Mouse (Mus musculus) MEL (cell line): ENCODE results near the gene Srsf6. TPM values are rescaled to one million over a fixed set of nuclear protein-coding genes. Genes with fewer than 3 reads are reported as not detected.

ENCODE experiments used
- DNase-seq: peaks from one replicate; pipeline ENCODE4 v3.0.0; 2011; ENCODE audit warnings: low read depth, low spot score
- H3K27ac ChIP-seq: 2 replicates; pipeline ENCODE4 v1.5.1; 2012; ENCODE audit warnings: low read depth, mild to moderate bottlenecking, control low read depth, low read length, moderate library complexity; ENCODE audit not compliant: control insufficient read depth
- H3K27me3 ChIP-seq, 2 experiments: fragments of 150-350 bp in 1 of 2; sonication (generic) in 1 of 2; 2 replicates each; pipeline ENCODE4 v1.6.1; 2012; ENCODE audit warnings: low read length in 2 of 2, mild to moderate bottlenecking in 2 of 2, improper control_type of control experiment in 1 of 2, moderate library complexity in 1 of 2; ENCODE audit not compliant: insufficient read depth in 2 of 2, control insufficient read depth in 1 of 2
- H3K36me3 ChIP-seq, 2 experiments: 2 replicates each; pipeline ENCODE4 v1.6.1; 2012 to 2014; ENCODE audit warnings: low read length in 2 of 2, improper control_type of control experiment in 1 of 2, inconsistent platforms in 1 of 2, mild to moderate bottlenecking in 1 of 2; ENCODE audit not compliant: insufficient read depth in 2 of 2, control insufficient read depth in 1 of 2
- H3K4me1 ChIP-seq, 2 experiments: fragments of 150-350 bp in 1 of 2; sonication (generic) in 1 of 2; 2 replicates each; pipeline ENCODE4 v1.6.1; 2012; ENCODE audit warnings: low read length in 2 of 2, improper control_type of control experiment in 1 of 2, mild to moderate bottlenecking in 1 of 2; ENCODE audit not compliant: insufficient read depth in 2 of 2, control insufficient read depth in 1 of 2
- H3K4me3 ChIP-seq, 2 experiments: fragments of 150-350 bp in 1 of 2; sonication (generic) in 1 of 2; 2 replicates each; pipeline ENCODE4 v1.5.1; 2012; ENCODE audit warnings: low read depth in 2 of 2, low read length in 2 of 2, mild to moderate bottlenecking in 2 of 2, moderate library complexity in 2 of 2, control low read depth in 1 of 2, improper control_type of control experiment in 1 of 2; ENCODE audit not compliant: control insufficient read depth in 1 of 2, insufficient read depth in 1 of 2
- H3K79me2 ChIP-seq: 2 replicates; pipeline ENCODE4 v1.6.1; 2012; ENCODE audit warnings: mild to moderate bottlenecking, low read length, moderate library complexity; ENCODE audit not compliant: control insufficient read depth, poor library complexity, insufficient read depth
- H3K9ac ChIP-seq: 2 replicates; pipeline ENCODE4 v1.6.1; 2012; ENCODE audit warnings: low read depth, mild to moderate bottlenecking, control low read depth, low read length, moderate library complexity; ENCODE audit not compliant: control insufficient read depth, poor library complexity, severe bottlenecking
- H3K9me3 ChIP-seq: fragments of 150-350 bp; sonication (generic); replicated peaks from 2 replicates; pipeline ENCODE4 v1.6.1; 2012; ENCODE audit warnings: mild to moderate bottlenecking, low read length, improper control_type of control experiment, moderate library complexity; ENCODE audit not compliant: insufficient read depth
- BHLHE40 ChIP-seq: IDR thresholded peaks from 2 replicates; pipeline ENCODE4 v1.6.1; 2012; ENCODE audit warnings: low read depth, mild to moderate bottlenecking, inconsistent platforms, low read length, improper control_type of control experiment, borderline replicate concordance
- CHD2 ChIP-seq: IDR thresholded peaks from 2 replicates; pipeline ENCODE4 v1.6.1; 2011; ENCODE audit warnings: low read length, improper control_type of control experiment
- CTCF ChIP-seq, 3 experiments: IDR thresholded peaks in 2 of 3; conservative IDR thresholded peaks in 1 of 3; 2 replicates each; pipeline ENCODE4 v1.5.1; 2011 to 2012; ENCODE audit warnings: low read length in 3 of 3, low read depth in 2 of 3, mild to moderate bottlenecking in 2 of 3, improper control_type of control experiment in 1 of 3, inconsistent platforms in 1 of 3, mixed read lengths in 1 of 3, moderate library complexity in 1 of 3; ENCODE audit not compliant: control insufficient read depth in 1 of 3, insufficient read depth in 1 of 3, poor library complexity in 1 of 3, severe bottlenecking in 1 of 3
- ELF1 ChIP-seq: IDR thresholded peaks from 2 replicates; pipeline ENCODE4 v1.6.1; 2014; ENCODE audit warnings: low read depth, mild to moderate bottlenecking, inconsistent platforms, low read length, improper control_type of control experiment, moderate library complexity
- EP300 ChIP-seq, 2 experiments: IDR thresholded peaks; 2 replicates each; pipeline ENCODE4 v1.6.1; 2011; ENCODE audit warnings: improper control_type of control experiment in 2 of 2, low read length in 2 of 2, low read depth in 1 of 2, mild to moderate bottlenecking in 1 of 2
- KAT2A ChIP-seq: conservative IDR thresholded peaks from 2 replicates; pipeline ENCODE4 v1.6.1; 2012; ENCODE audit warnings: low read depth, low read length, improper control_type of control experiment, inconsistent platforms
- MAX ChIP-seq: IDR thresholded peaks from 2 replicates; pipeline ENCODE4 v1.6.1; 2011; ENCODE audit warnings: low read length, improper control_type of control experiment
- MXI1 ChIP-seq: IDR thresholded peaks from 2 replicates; pipeline ENCODE4 v1.6.1; 2011; ENCODE audit warnings: mild to moderate bottlenecking, low read depth, low read length, improper control_type of control experiment
- MYB ChIP-seq: IDR thresholded peaks from 2 replicates; pipeline ENCODE4 v1.6.1; 2011; ENCODE audit warnings: mild to moderate bottlenecking, low read depth, low read length, improper control_type of control experiment
- RAD21 ChIP-seq: IDR thresholded peaks from 2 replicates; pipeline ENCODE4 v1.6.1; 2011; ENCODE audit warnings: mild to moderate bottlenecking, low read depth, low read length, improper control_type of control experiment
- RCOR1 ChIP-seq: IDR thresholded peaks from 2 replicates; pipeline ENCODE4 v1.6.1; 2012; ENCODE audit warnings: low read depth, mild to moderate bottlenecking, inconsistent platforms, low read length, improper control_type of control experiment
- SIN3A ChIP-seq: IDR thresholded peaks from 2 replicates; pipeline ENCODE4 v1.6.1; 2012; ENCODE audit warnings: low read length, improper control_type of control experiment, inconsistent platforms
- SMC3 ChIP-seq: IDR thresholded peaks from 2 replicates; pipeline ENCODE4 v1.6.1; 2011; ENCODE audit warnings: low read depth, low read length, improper control_type of control experiment
- USF1 ChIP-seq: IDR thresholded peaks from 2 replicates; pipeline ENCODE4 v1.6.1; 2014; ENCODE audit warnings: low read depth, mild to moderate bottlenecking, inconsistent platforms, low read length, improper control_type of control experiment, moderate library complexity
- ZC3H11A ChIP-seq: IDR thresholded peaks from 2 replicates; pipeline ENCODE4 v1.6.1; 2012; ENCODE audit warnings: low read depth, mild to moderate bottlenecking, inconsistent platforms, low read length, improper control_type of control experiment
- ZKSCAN1 ChIP-seq: IDR thresholded peaks from 2 replicates; pipeline ENCODE4 v1.6.1; 2012; ENCODE audit warnings: low read depth, mild to moderate bottlenecking, inconsistent platforms, low read length, improper control_type of control experiment, moderate library complexity
- ZNF384 ChIP-seq: IDR thresholded peaks from 2 replicates; pipeline ENCODE4 v1.6.1; 2012; ENCODE audit warnings: low read depth, mild to moderate bottlenecking, inconsistent platforms, low read length, improper control_type of control experiment
- polyA plus RNA-seq, 2 experiments: library from polyadenylated mRNA; stranded (reverse) in 1 of 2; unstranded in 1 of 2; fragments of >175 nt in 1 of 2; fragments of >200 nt in 1 of 2; gene quantifications; 2 replicates each; pipeline versions ENCODE4 v1.2.1 to v1.2.4; 2012; ENCODE audit warnings: low replicate concordance in 2 of 2, low read depth in 1 of 2; ENCODE audit not compliant: insufficient read length in 2 of 2, insufficient read depth in 1 of 2, missing spikeins in 1 of 2
- total RNA-seq: library from RNA; depleted of rRNA; stranded (reverse); fragments of 300-350 nt; gene quantifications from 2 replicates; pipeline ENCODE4 v1.2.3, GENCODE M21; 2012

Srsf6 gene
- total and polyA plus RNA-seq, 3 experiments = 69.2 to 284 (median 173) TPM

- no peaks in the 10 kb centered on the region for H3K36me3 ChIP-seq
- no peak for DNase-seq
- no peak overlapping the region for H3K27ac ChIP-seq
- no peaks in the 10 kb centered on the region for H3K4me1 ChIP-seq
- TF ChIP-seq RCOR1 (no peak), SMC3 (no peak)
- H3K9me3 ChIP-seq = no peaks in the 10 kb centered on the region
- H3K27me3 ChIP-seq = no peaks in the 10 kb centered on the region
- no peak overlapping the region for H3K9ac ChIP-seq
- no peak overlapping the region for H3K4me3 ChIP-seq
- H3K79me2 ChIP-seq = no peaks in the 10 kb centered on the region
Observed at GRCm38 (mm10) chr2:162908052-162908491, 23.3 kb upstream of the Srsf6 start.

- no peaks in the 10 kb centered on the region for H3K79me2 ChIP-seq
- no peaks in the 10 kb centered on the region for H3K4me1 ChIP-seq
- H3K27me3 ChIP-seq = no peaks in the 10 kb centered on the region; a peak in 1 of 4 replicates
- no peak overlapping the region for H3K4me3 ChIP-seq
- no peaks in the 10 kb centered on the region for H3K36me3 ChIP-seq
- H3K27ac ChIP-seq = no peak overlapping the region
- TF ChIP-seq MAX (no peak), ELF1 (no peak), RAD21 (no peak), KAT2A (no peak), ZKSCAN1 (no peak), USF1 (no peak), EP300 (IDR thresholded peaks at IDR 0.05; ENCODE audit: low read depth in 1 of 2, low read length in 2 of 2) (no peak), SIN3A (no peak), CHD2 (no peak), ZNF384 (no peak), BHLHE40 (no peak), MYB (no peak)
- DNase-seq = no peak
- no peak overlapping the region for H3K9ac ChIP-seq
- H3K9me3 ChIP-seq = no peaks in the 10 kb centered on the region
Observed at GRCm38 (mm10) chr2:162914040-162914439, 17.3 kb upstream of the Srsf6 start.

GRCm38 (mm10) chr2:162914519-162914918 lies 16.8 kb upstream of the Srsf6 start:
- Histone ChIP-seq H3K9ac (no peak overlapping the region), H3K9me3 (no peaks in the 10 kb centered on the region), H3K27me3 (no peaks in the 10 kb centered on the region; a peak in 1 of 4 replicates), H3K4me3 (no peak overlapping the region), H3K36me3 (no peaks in the 10 kb centered on the region), H3K79me2 (no peaks in the 10 kb centered on the region), H3K27ac (no peak overlapping the region), H3K4me1 (no peaks in the 10 kb centered on the region)
- DNase-seq = no peak
- no peak for TF ChIP-seq ZC3H11A
- no peak for TF ChIP-seq MXI1
- TF ChIP-seq SMC3 = 0 out of 2 replicates have a peak, but pooled peaks have one; percentile 5
- peak in 1 of 3 experiments; percentile 22; a peak in 2 of 6 replicates for TF ChIP-seq CTCF (IDR thresholded peaks at IDR 0.05 in 2 of 3, conservative IDR thresholded peaks at IDR 0.05 in 1 of 3; ENCODE audit: control insufficient read depth in 1 of 3, insufficient read depth in 1 of 3, low read depth in 2 of 3, low read length in 3 of 3, poor library complexity in 1 of 3, severe bottlenecking in 1 of 3)
